Mouse (Mus musculus) intestine, postnatal 0 days (tissue): Measurements from ENCODE around the gene Fgfr2. TPM values are rescaled to one million over a fixed set of nuclear protein-coding genes. Genes with fewer than 3 reads are reported as not detected.
A peak's percentile ranks its signal among the peaks of the same experiment; 100 is the strongest.

Source experiments
- ATAC-seq: fragments of 200-750 bp; cut with Nextera tagmentation; 2 replicates; pipeline ENCODE4 v1.8.0; 2017; ENCODE audit warnings: mild to moderate bottlenecking, moderate TSS enrichment, moderate library complexity
- H3K27ac ChIP-seq: fragments of 300-500 bp; sonication (generic); 2 replicates; pipeline ENCODE4 v1.5.1; 2014; ENCODE audit warnings: mild to moderate bottlenecking, low read depth, low read length, moderate library complexity
- H3K27me3 ChIP-seq: fragments of 300-500 bp; sonication (generic); replicated peaks from 2 replicates; pipeline ENCODE4 v1.6.1; 2014; ENCODE audit warnings: low read length, mixed read lengths; ENCODE audit not compliant: control insufficient read depth, insufficient read depth
- H3K36me3 ChIP-seq: fragments of 300-500 bp; sonication (generic); 2 replicates; pipeline ENCODE4 v1.6.1; 2014; ENCODE audit warnings: mild to moderate bottlenecking, moderate library complexity; ENCODE audit not compliant: control insufficient read depth, insufficient read depth
- H3K4me1 ChIP-seq: fragments of 300-500 bp; sonication (generic); replicated peaks from 2 replicates; pipeline ENCODE4 v1.6.1; 2014; ENCODE audit warnings: antibody characterized with exemption, low read length, mixed read lengths; ENCODE audit not compliant: control insufficient read depth, insufficient read depth
- H3K4me2 ChIP-seq: fragments of 300-500 bp; sonication (generic); replicated peaks from 2 replicates; pipeline ENCODE4 v1.6.1; 2014; ENCODE audit warnings: low read depth, mild to moderate bottlenecking, moderate library complexity
- H3K4me3 ChIP-seq: fragments of 300-500 bp; sonication (generic); 2 replicates; pipeline ENCODE4 v1.5.1; 2014; ENCODE audit warnings: low read depth, low read length
- H3K9ac ChIP-seq: fragments of 300-500 bp; sonication (generic); 2 replicates; pipeline ENCODE4 v1.6.1; 2014; ENCODE audit warnings: mild to moderate bottlenecking, low read depth, low read length
- H3K9me3 ChIP-seq: fragments of 300-500 bp; sonication (generic); 2 replicates; pipeline ENCODE4 v1.6.1; 2016; ENCODE audit warnings: mixed run types; ENCODE audit not compliant: control insufficient read depth
- CTCF ChIP-seq: sonication (generic); IDR thresholded peaks from 2 replicates; pipeline ENCODE4 v1.5.1; 2016; ENCODE audit warnings: low read depth, mild to moderate bottlenecking, control low read depth, antibody characterized with exemption, moderate library complexity
- WGBS: fragments of 180-500 bp; shearing (Covaris S2); extraction: QIAGEN DNeasy Blood & Tissue Kit; methylation state at CpG from one replicate; pipeline ENCODE4 v1.1.7; 2014; 5-methylcytosine and 5-hydroxymethylcytosine counted together
- polyA plus RNA-seq: library from polyadenylated mRNA; unstranded; fragments of >200 nt; fragmentation: Nextera tagmentation; extraction: Ambion mirVana; gene quantifications from 2 replicates; pipeline ENCODE4 v1.2.1, GENCODE M21; 2015

The Fgfr2 gene
- polyA plus RNA-seq, 1 experiment from 2014 or later: 29.5 TPM

GRCm38 (mm10) chr7:130837941-130838657 is 2285.1 kb downstream of the Fgfr2 start:
- ATAC-seq: no peak
- peaks cover 3% of the 10 kb centered on the region; the same call in 1 of the 2 replicates for H3K4me1 ChIP-seq
- no peak overlapping the region for H3K9ac ChIP-seq
- no peaks in the 10 kb centered on the region for H3K9me3 ChIP-seq
- no peak overlapping the region for H3K4me2 ChIP-seq
- no peaks in the 10 kb centered on the region for H3K27me3 ChIP-seq
- H3K36me3 ChIP-seq: no peaks in the 10 kb centered on the region
- no peak for TF ChIP-seq CTCF
- no peak overlapping the region for H3K4me3 ChIP-seq
- no peak overlapping the region for H3K27ac ChIP-seq
- 61% methylated on average over 12 of the region's 12 CpGs for WGBS

DNA sequence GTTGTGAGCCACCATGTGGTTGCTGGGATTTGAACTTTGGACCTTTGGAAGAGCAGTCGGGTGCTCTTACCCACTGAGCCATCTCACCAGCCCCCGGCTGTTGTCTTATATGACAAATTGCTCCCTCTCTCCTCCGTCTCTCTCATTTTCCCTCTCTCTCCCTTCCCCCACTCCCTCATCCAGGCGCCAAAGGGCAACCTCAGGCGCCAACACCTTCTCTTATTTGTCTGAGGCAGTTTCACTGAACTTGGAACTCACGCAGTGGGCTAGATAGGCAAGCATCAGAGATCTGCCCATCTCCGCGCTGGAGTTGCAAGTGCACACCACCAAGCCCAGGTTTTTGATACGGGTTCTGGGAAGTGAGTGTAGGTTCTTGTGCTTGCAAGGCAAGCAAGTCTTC is 2287.1 kb downstream of the Fgfr2 start:
- no peak for ATAC-seq
- no peak overlapping the region for H3K27ac ChIP-seq
- no peak overlapping the region for H3K4me3 ChIP-seq
- no peaks in the 10 kb centered on the region for H3K27me3 ChIP-seq
- no peak for TF ChIP-seq CTCF
- H3K9ac ChIP-seq: no peak overlapping the region
- 69% methylated on average over 9 of the region's 9 CpGs for WGBS
- no peak overlapping the region for H3K4me2 ChIP-seq
- H3K4me1 ChIP-seq: peaks cover 3% of the 10 kb centered on the region; the same call in 1 of the 2 replicates
- H3K9me3 ChIP-seq: no peaks in the 10 kb centered on the region
- H3K36me3 ChIP-seq: no peaks in the 10 kb centered on the region

DNA sequence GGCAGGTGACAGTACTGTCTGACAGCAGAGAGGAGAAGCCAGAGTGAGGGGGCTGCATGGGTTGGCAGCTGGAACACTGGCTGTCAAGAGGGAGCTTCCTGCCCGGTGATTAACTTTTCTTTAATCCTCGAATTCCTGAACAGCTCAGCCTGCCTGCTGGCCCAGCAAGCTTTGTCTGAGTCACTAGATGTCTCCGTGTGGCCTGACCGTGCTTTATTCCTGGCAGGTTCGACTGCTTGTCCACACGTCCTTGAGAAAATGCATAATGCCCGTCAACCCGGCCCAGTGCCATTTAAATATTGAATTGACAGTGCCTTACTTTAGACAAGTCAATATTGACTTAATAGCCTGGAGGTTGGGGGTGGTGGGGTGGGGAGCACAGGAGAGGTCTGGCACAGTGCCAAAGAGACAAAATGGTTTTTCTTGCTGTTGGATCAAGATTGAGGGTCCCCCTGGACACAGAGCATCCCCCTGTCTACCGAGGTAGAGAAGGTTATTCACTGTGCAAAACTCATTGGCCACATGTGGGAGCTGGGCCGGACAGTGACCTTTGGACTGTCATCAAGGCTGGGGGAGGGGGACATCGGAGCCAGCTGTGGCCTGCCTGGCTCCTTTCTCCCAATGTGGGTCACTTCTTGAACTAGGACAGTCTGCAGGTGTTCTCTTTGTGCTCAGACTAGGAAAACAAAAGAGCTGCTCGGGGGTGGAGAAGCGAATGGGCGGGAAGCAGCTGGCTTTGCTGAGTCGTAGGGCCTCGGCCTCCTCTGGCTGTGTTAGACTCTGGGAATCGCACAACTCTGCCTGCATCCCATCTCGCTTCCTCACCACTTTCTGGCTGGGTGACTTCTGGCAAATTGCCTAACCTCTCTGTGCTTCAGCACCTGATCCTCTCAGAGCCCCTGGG is 2287.9 kb downstream of the Fgfr2 start:
- Histone ChIP-seq H3K4me1 (peaks cover 3% of the 10 kb centered on the region; the same call in 1 of the 2 replicates), H3K27ac (peak overlapping the region; percentile 50), H3K9me3 (no peaks in the 10 kb centered on the region), H3K4me3 (no peak overlapping the region), H3K4me2 (peak overlapping the region; percentile 27; the same call in 1 of the 2 replicates), H3K27me3 (no peaks in the 10 kb centered on the region), H3K36me3 (no peaks in the 10 kb centered on the region), H3K9ac (no peak overlapping the region)
- TF ChIP-seq CTCF: no peak
- ATAC-seq: no peak
- 18% methylated on average over 18 of the region's 18 CpGs for WGBS

DNA sequence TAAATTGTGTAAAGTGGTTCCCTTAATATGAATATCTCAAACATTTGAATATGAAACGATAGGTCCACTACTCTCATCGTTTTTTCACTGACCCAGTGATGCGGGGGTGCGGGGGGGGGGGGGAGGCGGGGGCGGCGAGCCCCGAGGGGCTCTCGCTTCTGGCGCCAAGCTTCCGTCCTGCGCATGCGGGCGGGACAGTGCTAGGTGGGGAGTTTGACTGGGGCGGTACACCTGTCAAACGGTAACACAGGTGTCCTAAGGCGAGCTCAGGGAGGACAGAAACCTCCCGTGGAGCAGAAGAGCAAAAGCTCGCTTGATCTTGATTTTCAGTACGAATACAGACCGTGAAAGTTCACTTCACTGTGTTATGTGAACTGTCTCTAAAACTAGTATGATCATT is 2288.9 kb downstream of the Fgfr2 start:
- peak; percentile 100 for ATAC-seq
- Histone ChIP-seq H3K27ac (no peak overlapping the region), H3K9me3 (no peaks in the 10 kb centered on the region), H3K4me3 (no peak overlapping the region), H3K36me3 (no peaks in the 10 kb centered on the region), H3K9ac (no peak overlapping the region), H3K4me1 (peaks cover 3% of the 10 kb centered on the region; the same call in 1 of the 2 replicates), H3K27me3 (no peaks in the 10 kb centered on the region), H3K4me2 (0 out of 2 replicates have a peak overlapping the region, but pooled peaks have one; percentile 21)
- 27% methylated on average over 21 of the region's 21 CpGs for WGBS
- TF ChIP-seq CTCF: no peak

GRCm38 (mm10) chr7:130831586-130831985 is 2291.6 kb downstream of the Fgfr2 start:
- H3K9ac ChIP-seq: no peak overlapping the region
- H3K4me3 ChIP-seq: no peak overlapping the region
- no peaks in the 10 kb centered on the region for H3K36me3 ChIP-seq
- no peaks in the 10 kb centered on the region for H3K27me3 ChIP-seq
- 66% methylated on average over 5 of the region's 5 CpGs for WGBS
- H3K4me1 ChIP-seq: peaks cover 3% of the 10 kb centered on the region; the same call in 1 of the 2 replicates
- ATAC-seq: no peak
- no peak overlapping the region for H3K4me2 ChIP-seq
- no peak for TF ChIP-seq CTCF
- no peak overlapping the region for H3K27ac ChIP-seq
- no peaks in the 10 kb centered on the region for H3K9me3 ChIP-seq

GRCm38 (mm10) chr7:130828475-130828874 is 2294.7 kb downstream of the Fgfr2 start:
- H3K27me3 ChIP-seq: no peaks in the 10 kb centered on the region
- no peak overlapping the region for H3K4me2 ChIP-seq
- H3K4me1 ChIP-seq: no peaks in the 10 kb centered on the region
- H3K36me3 ChIP-seq: no peaks in the 10 kb centered on the region
- TF ChIP-seq CTCF: no peak
- ATAC-seq: no peak
- no peak overlapping the region for H3K9ac ChIP-seq
- no peaks in the 10 kb centered on the region for H3K9me3 ChIP-seq
- H3K4me3 ChIP-seq: no peak overlapping the region
- WGBS: 86% methylated on average over 10 of the region's 10 CpGs
- no peak overlapping the region for H3K27ac ChIP-seq
